Mouse (Mus musculus) stomach, postnatal 0 days (tissue): ENCODE measurements at regions not wholly inside any gene's neighbourhood (a gene's known extent, or its start where the extent isn't known, plus 50 kb on each side); places are given as distances from the start of the nearest gene placed in this dataset.

Experiments used
- CTCF ChIP-seq: IDR thresholded peaks from 2 replicates; pipeline ENCODE4 v1.5.1; 2016; ENCODE audit warnings: antibody characterized with exemption, low read depth, mild to moderate bottlenecking, moderate library complexity
- EP300 ChIP-seq: optimal IDR thresholded peaks from 2 replicates; pipeline ENCODE3; 2016; ENCODE audit warnings: antibody characterized with exemption

- TF ChIP-seq EP300, result no peak
- no peak for TF ChIP-seq CTCF
Measured at GRCm38 (mm10) chr1:193670008-193670407, 299.9 kb upstream of the Camk1g start.
